Mouse (Mus musculus) embryonic fibroblast, embryonic 13.5 days (primary cell): ENCODE measurements at regions not wholly inside any gene's neighbourhood (a gene's known extent, or its start where the extent isn't known, plus 50 kb on each side); places are given as distances from the start of the nearest gene placed in this dataset.

ENCODE experiments used
- CTCF ChIP-seq: IDR thresholded peaks from 2 replicates; pipeline ENCODE4 v1.5.1; 2011; ENCODE audit warnings: mild to moderate bottlenecking, control low read depth, low read length, moderate library complexity, borderline replicate concordance; ENCODE audit not compliant: insufficient read depth
- POLR2A ChIP-seq: IDR thresholded peaks from 2 replicates; pipeline ENCODE4 v1.6.1; 2011; ENCODE audit warnings: low read depth, mild to moderate bottlenecking, control low read depth, low read length, moderate library complexity

GRCm38 (mm10) chr13:25524094-25524493 lies 253.8 kb upstream of the Nrsn1 start:
- TF ChIP-seq CTCF (no peak), POLR2A (no peak)
